Mouse (Mus musculus) testis, adult 2 months (tissue): ENCODE measurements at regions not wholly inside any gene's neighbourhood (a gene's known extent, or its start where the extent isn't known, plus 50 kb on each side); places are given as distances from the start of the nearest gene placed in this dataset.

Experiments used
- H3K27ac ChIP-seq: fragments of 200-500 bp; 2 replicates; pipeline ENCODE4 v1.5.1; 2012; ENCODE audit warnings: low read depth, low read length; ENCODE audit not compliant: control insufficient read depth, insufficient read depth
- H3K27me3 ChIP-seq: fragments of 200-500 bp; 2 replicates; pipeline ENCODE4 v1.6.1; 2012; ENCODE audit warnings: mild to moderate bottlenecking, low read length, moderate library complexity; ENCODE audit not compliant: control insufficient read depth, insufficient read depth
- H3K36me3 ChIP-seq: fragments of 200-500 bp; 2 replicates; pipeline ENCODE4 v1.6.1; 2012; ENCODE audit warnings: mild to moderate bottlenecking, low read length; ENCODE audit not compliant: control insufficient read depth, insufficient read depth
- H3K4me1 ChIP-seq: fragments of 200-500 bp; 2 replicates; pipeline ENCODE4 v1.6.1; 2012; ENCODE audit warnings: low read length; ENCODE audit not compliant: control insufficient read depth, insufficient read depth
- H3K4me3 ChIP-seq: fragments of 200-500 bp; 2 replicates; pipeline ENCODE4 v1.5.1; 2012; ENCODE audit warnings: low read depth, mild to moderate bottlenecking, low read length, moderate library complexity, mixed read lengths; ENCODE audit not compliant: control insufficient read depth
- CTCF ChIP-seq: fragments of 200-500 bp; IDR thresholded peaks from 2 replicates; pipeline ENCODE4 v1.5.1; 2012; ENCODE audit warnings: low read depth, mild to moderate bottlenecking, inconsistent platforms, low read length, moderate library complexity; ENCODE audit not compliant: control insufficient read depth, insufficient read depth, insufficient replicate concordance
- POLR2A ChIP-seq: fragments of 200-500 bp; IDR thresholded peaks from 2 replicates; pipeline ENCODE4 v1.6.1; 2012; ENCODE audit warnings: low read depth, mild to moderate bottlenecking, inconsistent platforms, low read length, moderate library complexity; ENCODE audit not compliant: control insufficient read depth

GRCm38 (mm10) chr15:96781560-96781959 is 82.0 kb upstream of the Slc38a2 start:
- Histone ChIP-seq H3K27me3 (no peaks in the 10 kb centered on the region), H3K27ac (no peak overlapping the region), H3K4me1 (peaks cover 2% of the 10 kb centered on the region), H3K36me3 (no peaks in the 10 kb centered on the region), H3K4me3 (no peak overlapping the region)
- TF ChIP-seq POLR2A (no peak), CTCF (no peak)

- Histone ChIP-seq H3K4me3 (no peak overlapping the region), H3K36me3 (no peaks in the 10 kb centered on the region), H3K4me1 (peaks cover 2% of the 10 kb centered on the region), H3K27ac (no peak overlapping the region), H3K27me3 (no peaks in the 10 kb centered on the region)
- TF ChIP-seq POLR2A (no peak), CTCF (no peak)
These were observed 81.1 kb upstream of the Slc38a2 start for GRCm38 (mm10) chr15:96780606-96781005.

GRCm38 (mm10) chr15:96779358-96779757 is 79.8 kb upstream of the Slc38a2 start:
- Histone ChIP-seq H3K27ac (no peak overlapping the region), H3K4me3 (no peak overlapping the region), H3K4me1 (peaks cover 2% of the 10 kb centered on the region), H3K36me3 (no peaks in the 10 kb centered on the region), H3K27me3 (no peaks in the 10 kb centered on the region)
- TF ChIP-seq POLR2A: no peak
- no peak for TF ChIP-seq CTCF

- no peak for TF ChIP-seq CTCF
- no peak for TF ChIP-seq POLR2A
- Histone ChIP-seq H3K36me3 (no peaks in the 10 kb centered on the region), H3K27ac (no peak overlapping the region), H3K27me3 (no peaks in the 10 kb centered on the region), H3K4me3 (no peak overlapping the region), H3K4me1 (peaks cover 2% of the 10 kb centered on the region)
These were observed 78.9 kb upstream of the Slc38a2 start for GRCm38 (mm10) chr15:96778321-96778926.

- Histone ChIP-seq H3K4me3 (no peak overlapping the region), H3K27ac (no peak overlapping the region), H3K27me3 (no peaks in the 10 kb centered on the region), H3K36me3 (no peaks in the 10 kb centered on the region), H3K4me1 (peaks cover 2% of the 10 kb centered on the region)
- TF ChIP-seq POLR2A (no peak), CTCF (no peak)
These were observed 77.0 kb upstream of the Slc38a2 start for GRCm38 (mm10) chr15:96776476-96777075.

- H3K27me3 ChIP-seq: no peaks in the 10 kb centered on the region
- TF ChIP-seq CTCF (no peak), POLR2A (no peak)
- H3K4me1 ChIP-seq: peaks cover 2% of the 10 kb centered on the region
- no peak overlapping the region for H3K4me3 ChIP-seq
- no peak overlapping the region for H3K27ac ChIP-seq
- no peaks in the 10 kb centered on the region for H3K36me3 ChIP-seq
These were observed 75.6 kb upstream of the Slc38a2 start for GRCm38 (mm10) chr15:96775129-96775528.

GRCm38 (mm10) chr15:96774664-96775063 is 75.1 kb upstream of the Slc38a2 start:
- H3K27ac ChIP-seq: no peak overlapping the region
- H3K4me3 ChIP-seq: no peak overlapping the region
- no peak for TF ChIP-seq POLR2A

More at GRCm38 (mm10) chr15:96774664-96775063, 75.1 kb upstream of the Slc38a2 start:
- Histone ChIP-seq H3K4me1 (peaks cover 2% of the 10 kb centered on the region), H3K36me3 (no peaks in the 10 kb centered on the region), H3K27me3 (no peaks in the 10 kb centered on the region)
